Mouse (Mus musculus) right cerebral cortex, postnatal 4 days (tissue): ENCODE measurements at regions not wholly inside any gene's neighbourhood (a gene's known extent, or its start where the extent isn't known, plus 50 kb on each side); places are given as distances from the start of the nearest gene placed in this dataset.
"Not testable (repeated sequence)": the region's sequence is repeated elsewhere in the genome, so short reads cannot be mapped to it uniquely, and the experiment has no call there.

ENCODE experiments used
- DNase-seq: peaks from one replicate; pipeline ENCODE4 v3.0.0-alpha.2; 2022

DNA sequence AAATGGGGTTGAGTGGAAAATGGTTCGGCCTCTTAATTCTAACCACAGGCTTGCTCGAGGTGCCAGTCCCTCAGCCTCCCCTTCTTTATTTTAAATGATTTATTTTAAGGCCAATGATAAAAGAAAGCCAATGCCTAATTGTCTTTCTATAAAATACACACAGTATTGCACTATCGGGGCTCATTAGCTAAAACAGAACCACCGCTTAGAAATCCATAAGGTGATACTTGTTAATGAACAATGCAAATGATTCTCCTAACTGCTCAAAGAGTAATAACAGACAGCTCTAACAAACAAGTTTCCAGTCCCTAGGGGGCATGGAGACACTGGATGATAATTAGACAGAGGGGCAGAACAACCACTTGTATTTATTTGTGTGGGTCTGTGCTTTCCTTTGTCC is 58.8 kb downstream of the Emx2 start:
- DNase-seq, result no peak

GRCm38 (mm10) chr19:59519156-59519555 is 61.0 kb downstream of the Emx2 start:
- no peak for DNase-seq

DNA sequence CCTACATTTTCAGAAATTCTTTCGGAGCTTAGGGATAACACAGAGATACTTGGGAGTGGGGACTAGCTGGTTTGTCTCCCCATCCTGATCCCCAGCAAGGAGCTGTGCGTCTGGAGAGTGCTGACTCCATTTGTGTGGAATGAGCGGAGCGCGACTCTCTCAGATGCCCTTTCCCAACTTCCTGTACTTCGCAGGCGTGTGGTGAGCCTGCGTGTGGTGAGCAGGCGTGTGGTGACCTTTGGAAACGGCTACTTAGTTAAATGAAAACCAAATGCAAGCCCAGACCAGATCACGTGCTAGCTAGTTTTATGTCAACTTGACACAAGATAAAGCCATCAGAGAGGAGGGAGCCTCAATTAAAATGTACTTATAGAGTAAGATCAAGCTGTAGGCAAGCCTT is 64.0 kb downstream of the Emx2 start:
- no peak for DNase-seq

DNA sequence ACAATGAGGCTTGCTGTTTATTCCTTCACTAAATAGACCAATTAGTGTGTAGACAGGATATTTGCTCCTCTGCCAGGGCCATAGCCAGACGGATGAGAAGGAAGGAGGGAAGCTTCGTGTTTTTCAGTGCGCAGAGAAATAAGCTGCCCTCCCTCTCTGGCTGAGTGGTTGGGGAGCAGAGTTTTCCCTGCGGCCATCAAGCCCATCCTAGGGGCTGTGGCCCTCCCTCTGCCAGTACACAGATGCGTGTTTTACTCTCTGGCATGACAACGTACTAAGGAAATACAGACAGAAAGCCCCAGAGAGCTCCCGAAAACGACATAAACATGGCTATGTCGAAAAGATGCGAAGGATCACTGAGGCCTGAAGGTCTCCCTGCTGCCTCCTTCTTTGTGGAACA is 65.2 kb downstream of the Emx2 start:
- no peak for DNase-seq

DNA sequence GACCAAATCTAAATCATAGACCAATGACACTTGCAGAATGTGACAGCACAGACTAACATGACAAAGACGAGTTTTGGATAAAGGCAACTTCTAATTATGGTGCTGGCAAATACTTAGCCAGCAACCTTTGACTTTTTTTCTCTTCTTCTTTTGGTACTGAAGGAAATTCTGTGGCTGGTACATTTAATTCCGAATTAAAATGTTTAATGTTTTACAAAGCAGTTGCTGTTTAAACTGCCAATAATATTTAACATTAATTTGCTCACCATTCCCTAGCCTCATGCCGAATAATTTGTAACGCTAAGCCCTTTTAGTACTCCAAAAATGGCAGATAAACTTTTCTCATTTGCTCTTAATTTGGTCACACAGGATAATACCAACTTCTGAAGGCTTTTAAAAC is 105.9 kb downstream of the Emx2 start:
- no peak for DNase-seq

GRCm38 (mm10) chr19:59568907-59569306 is 110.7 kb downstream of the Emx2 start:
- DNase-seq, result no peak

- not testable (repeated sequence) for DNase-seq
Measured at GRCm38 (mm10) chr19:59569590-59569989, 111.4 kb downstream of the Emx2 start.

- no peak for DNase-seq
Measured at GRCm38 (mm10) chr19:59574346-59574745, 116.2 kb downstream of the Emx2 start.

DNA sequence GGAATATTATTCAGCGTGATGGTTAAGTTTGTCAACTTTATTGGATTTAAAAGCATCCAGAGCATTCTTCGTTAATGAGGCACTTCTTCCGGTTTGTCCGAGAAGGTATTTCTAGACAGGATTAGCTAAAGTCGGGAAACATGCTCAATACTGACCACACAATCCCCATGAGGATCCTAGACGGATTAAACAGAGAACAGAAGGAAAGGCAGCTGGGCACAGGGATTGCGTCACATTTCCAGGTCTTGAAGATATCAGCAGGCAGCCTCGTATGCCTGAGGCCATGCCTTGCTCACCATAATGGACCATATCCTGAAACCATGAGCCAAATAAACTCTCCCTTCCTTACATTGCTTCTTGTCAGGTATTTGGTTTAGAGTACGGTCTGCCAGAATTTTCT is 119.7 kb downstream of the Emx2 start:
- no peak for DNase-seq

- no peak for DNase-seq
Measured at GRCm38 (mm10) chr19:59579676-59580075, 121.5 kb downstream of the Emx2 start.

- no peak for DNase-seq
Measured at GRCm38 (mm10) chr19:59585835-59586234, 127.7 kb downstream of the Emx2 start.

DNA sequence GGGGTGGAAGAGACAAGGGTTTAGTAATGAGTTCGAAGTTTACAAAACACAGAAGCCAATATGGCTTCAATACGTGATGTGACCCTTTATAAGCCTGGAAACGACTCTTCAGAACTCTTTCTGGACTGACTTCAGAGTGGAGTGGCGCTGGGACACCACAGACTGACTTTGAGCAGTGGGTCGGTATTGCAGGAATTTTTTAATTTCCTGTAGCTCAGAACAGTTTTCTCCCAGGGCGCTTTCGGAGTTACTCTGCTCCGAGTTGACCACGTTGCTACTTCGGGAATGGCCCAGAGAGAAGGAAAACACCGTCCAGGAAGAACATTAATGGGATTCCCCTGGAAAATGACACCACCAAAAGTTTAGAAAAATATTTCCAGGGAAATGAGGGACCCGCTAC is 129.1 kb downstream of the Emx2 start:
- no peak for DNase-seq

GRCm38 (mm10) chr19:59588068-59588522 is 129.9 kb downstream of the Emx2 start:
- DNase-seq, result peak; percentile 10

DNA sequence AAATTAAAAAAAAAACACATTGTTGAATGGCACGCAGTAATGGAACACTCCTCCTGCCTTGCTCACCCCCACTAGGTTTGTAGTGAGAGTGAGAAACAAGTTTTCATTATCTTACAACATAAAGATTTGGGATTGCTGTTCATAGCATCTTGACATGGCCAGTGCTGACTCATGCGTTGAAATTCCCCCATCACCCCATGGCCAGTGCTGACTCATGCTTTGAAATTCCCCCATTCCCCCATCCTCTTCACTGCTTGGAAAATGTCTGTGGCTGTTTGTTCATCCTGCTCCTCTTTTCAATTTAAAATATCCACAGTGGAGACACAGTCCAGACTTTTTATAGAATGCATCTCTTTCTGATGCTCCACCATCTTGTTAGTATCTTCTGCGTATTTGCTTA is 131.8 kb downstream of the Emx2 start:
- no peak for DNase-seq

DNA sequence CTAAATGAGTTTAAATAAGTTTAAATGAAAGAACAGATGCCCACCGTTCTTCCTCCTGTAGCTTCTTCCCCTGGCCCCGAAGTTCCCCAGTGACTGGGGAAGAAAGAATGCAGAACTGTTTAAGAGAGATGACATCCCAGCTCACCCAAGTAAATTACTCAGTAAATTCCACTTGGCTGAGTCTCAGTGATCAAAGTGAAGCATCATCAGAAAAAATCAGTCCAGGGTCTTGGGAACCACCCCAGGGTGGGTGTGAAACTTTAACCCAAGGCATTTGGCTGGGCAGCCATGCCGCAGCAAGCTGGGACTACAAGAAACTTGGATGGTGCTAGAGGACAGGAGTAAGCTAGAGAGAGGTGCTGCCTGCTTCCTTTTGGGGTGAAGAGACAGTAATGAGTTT is 133.9 kb downstream of the Emx2 start:
- DNase-seq, result no peak

- no peak for DNase-seq
Measured at GRCm38 (mm10) chr19:59624288-59624795, 166.2 kb downstream of the Emx2 start.

DNA sequence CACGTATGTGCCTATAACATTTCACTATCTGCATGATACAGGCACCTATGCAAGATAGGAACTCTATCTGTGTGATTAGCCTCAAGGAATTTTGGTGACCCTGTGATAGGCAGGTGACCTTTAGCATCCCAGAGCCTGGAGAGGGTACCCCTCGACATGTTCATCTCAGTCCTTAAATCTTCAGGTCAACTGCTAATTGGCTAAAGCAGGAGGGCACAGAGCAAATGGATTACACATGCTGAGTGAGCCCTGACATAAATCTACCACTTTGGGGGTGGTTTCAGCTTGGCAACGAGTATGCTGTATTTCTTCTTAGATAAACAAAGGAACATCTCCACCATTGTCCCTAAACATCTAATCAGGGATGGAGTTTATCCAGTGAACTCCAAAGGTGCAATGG is 169.5 kb downstream of the Emx2 start:
- no peak for DNase-seq

GRCm38 (mm10) chr19:59628296-59629160 is 170.4 kb downstream of the Emx2 start:
- no peak for DNase-seq

- DNase-seq, result no peak
Measured at GRCm38 (mm10) chr19:59629161-59629445, 170.9 kb downstream of the Emx2 start.

- DNase-seq, result no peak
Measured at GRCm38 (mm10) chr19:59630095-59630494, 171.9 kb downstream of the Emx2 start.

DNA sequence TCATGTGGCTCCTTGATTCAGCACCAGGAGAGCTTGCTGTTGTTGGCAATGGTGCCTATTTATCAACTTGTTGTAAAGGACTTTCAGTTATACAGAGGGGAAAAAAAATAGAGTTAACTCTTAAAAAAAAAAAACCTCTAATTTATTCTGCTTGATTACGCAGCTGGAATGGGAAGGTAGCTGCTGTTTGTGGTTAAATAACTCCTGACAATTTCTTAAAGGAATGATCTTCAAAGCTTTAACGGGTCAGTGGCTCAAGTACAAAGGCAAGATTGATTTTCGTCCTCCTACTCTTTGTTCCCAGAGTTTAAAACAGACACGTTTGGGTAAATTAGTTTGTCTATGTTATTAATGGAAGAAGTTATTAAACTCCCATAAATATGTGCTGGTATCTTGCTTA is 172.5 kb downstream of the Emx2 start:
- no peak for DNase-seq

- DNase-seq, result no peak
Measured at GRCm38 (mm10) chr19:59631541-59631940, 173.4 kb downstream of the Emx2 start.

DNA sequence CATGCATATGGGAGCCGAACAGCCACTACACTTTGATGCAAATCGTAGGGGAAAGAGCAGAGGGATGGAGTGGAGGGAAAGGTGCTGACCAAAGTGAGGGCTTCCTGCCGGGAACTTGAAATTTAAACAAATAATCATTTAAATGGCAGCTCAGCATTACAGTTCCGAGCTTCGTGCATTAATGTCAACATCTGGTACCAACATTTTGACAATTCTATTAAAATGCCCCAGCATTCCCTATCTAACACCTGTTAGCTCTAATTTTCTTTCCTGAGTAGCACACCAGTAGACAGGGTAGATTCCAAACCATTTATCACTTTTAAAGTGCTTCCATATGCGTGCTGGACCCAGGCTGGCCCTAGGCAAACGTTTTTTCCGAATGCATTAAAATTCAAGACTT is 178.1 kb downstream of the Emx2 start:
- no peak for DNase-seq

DNA sequence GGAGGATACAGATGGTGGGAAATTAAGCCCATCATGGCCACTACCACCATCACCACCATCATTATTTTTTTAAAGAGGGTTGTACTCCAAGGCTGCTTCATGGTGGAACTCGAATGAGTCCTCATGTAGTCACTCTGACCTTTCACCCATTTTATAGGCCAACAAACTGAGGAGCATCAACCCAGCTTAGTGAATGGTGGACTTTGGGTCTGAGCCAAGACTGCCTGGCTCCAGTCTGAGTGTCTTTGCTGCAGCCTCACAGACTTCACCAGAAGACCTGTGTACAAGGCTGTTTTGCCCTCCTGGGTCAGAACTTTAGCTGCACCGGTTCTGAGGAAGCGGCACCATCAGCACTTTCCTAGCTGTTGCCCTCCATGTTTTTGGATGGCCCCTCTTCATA is 184.4 kb downstream of the Emx2 start:
- DNase-seq, result no peak

- DNase-seq, result no peak
Measured at GRCm38 (mm10) chr19:59646231-59646630, 188.1 kb downstream of the Emx2 start.
